Mouse (Mus musculus) urinary bladder, postnatal 14 days (tissue): ENCODE results near the gene Ncs1.
A peak's percentile ranks its signal among the peaks of the same experiment; 100 is the strongest.

Source experiments
- DNase-seq: peaks from one replicate; pipeline ENCODE4 v3.0.0; 2021; ENCODE audit warnings: low spot score

The Ncs1 gene

DNA sequence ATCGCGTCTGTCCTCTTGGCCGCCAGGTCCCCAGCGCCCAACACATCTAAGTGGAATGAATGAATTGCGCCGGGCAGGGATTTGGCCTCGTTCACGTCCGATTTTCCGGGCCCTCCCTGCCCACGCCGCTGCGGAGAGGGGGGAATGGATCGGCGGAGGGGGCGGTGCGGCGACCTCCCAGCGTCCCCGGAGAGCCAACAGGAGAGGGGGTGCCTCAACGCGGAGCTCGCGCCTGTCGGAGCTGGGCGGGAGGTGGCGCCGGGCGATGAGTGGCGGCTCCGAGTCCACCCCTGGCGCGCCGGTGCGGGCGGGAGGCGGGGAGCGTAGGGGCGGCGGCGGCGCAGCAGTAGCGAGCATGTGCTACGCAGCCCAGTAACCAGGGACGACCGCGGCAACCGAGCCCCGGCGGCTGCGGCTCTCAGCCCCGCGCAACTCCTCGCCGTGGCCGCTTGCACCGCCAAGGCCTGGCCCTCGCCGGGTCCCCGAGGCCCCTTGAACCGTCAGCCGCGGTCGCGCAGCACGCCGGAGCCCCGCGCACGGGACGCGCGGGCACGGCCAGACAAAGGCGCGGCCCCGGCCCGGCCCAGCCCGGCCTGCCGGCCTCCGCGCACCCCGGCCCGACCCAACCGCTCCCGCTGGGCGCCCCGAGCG is at the start of gene Ncs1:
Gene Ncs1, plus strand, starts transcription at position 333 of the 651 bp plus-strand sequence.
- peak; percentile 69 for DNase-seq

DNA sequence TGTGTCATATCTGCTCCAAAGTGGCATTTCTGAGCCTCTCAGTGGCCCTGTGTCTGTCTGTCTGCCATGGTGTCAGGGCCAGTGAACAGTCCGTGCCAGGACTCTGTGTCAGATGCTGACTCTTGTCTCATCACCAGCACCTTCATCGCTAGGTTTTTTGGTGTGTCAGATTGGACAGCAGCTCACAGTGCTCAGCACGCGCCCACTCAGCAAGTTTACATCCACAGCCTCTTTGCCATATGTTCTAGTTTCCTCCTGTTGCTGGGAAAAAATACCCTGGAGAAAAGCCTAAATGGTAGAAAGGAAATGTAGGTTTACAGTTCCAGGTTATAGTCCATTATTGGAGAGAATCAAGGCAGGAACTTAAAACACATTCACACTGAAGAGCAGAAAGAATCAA is 47.0 kb upstream of the Ncs1 start:
- DNase-seq, result no peak

DNA sequence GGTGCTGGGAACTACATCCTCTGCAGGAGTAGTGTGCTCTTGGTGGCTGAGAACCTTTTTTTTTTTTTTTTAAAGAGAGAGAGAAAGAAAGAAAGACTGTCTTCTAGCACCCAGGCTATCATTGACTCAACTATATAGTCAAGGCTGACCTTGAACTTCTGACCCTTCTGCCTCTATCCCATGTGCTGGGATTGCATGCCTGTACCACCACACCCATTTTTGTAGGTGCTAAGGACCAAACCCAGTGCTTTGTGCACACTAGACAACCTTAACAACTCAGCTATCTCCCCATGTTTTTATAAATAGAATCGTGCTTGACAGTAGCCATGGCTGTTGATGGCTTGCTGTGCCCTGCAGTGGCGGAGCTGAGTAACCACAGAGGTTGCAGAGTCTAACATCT is 45.6 kb upstream of the Ncs1 start:
- DNase-seq, result no peak

DNA sequence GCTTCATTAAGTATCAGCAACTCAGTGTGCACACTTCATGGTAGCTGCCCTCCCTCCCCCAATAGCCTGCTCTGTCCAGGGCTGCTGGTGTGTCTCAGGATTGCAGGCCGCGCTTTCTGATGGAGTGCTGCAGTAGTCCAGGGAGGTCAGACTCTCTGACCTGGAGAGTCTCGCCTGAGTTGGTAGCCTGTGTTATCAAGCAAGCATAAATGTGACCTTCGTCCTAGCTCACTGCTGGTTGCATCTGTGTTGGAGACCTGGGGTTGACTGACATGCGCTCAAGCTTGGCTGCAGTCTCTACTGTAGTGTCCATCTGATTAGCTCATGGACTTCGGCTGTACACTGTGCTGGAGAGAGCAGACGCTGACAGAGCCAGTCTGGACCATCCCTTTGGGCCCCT is 43.8 kb upstream of the Ncs1 start:
- no peak for DNase-seq

DNA sequence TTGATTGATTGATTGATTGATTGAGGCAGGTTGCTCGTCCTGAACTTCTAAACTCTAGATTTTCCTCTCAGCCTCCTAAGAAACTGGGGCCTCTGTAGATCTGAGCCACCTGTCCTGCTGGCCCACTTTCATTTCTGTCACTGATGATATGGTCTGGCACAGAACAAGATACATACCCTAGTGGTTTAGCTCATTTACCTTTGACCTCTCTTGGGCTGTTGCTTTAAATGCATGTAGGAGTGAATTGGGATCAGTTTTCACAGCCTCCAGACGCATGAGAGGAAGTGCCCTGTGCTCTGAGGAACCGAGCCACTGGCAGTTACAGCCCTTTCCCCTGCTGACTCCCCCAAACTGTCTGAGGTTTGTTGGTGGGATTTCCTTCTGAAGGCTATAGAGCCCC is 43.3 kb upstream of the Ncs1 start:
- no peak for DNase-seq

DNA sequence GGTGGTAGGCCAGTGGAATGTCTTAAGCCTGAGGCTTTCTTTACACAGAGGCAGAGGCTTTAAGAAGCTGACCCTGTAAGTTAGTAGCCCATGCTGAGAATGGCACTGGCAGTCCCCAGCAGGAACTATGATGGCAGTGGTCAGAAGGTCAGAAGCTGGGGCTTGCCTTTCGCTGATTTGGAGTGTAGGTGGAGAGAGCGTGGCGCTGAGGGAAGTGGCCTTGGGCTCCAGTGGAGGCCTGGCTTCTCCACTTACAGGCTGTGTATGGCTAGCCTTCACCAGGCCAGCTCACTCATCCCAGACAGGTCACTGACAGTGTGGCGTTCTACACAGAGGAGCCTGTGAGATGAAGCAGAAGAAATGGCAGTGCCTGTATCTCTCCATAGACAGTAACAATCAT is 42.7 kb upstream of the Ncs1 start:
- no peak for DNase-seq

DNA sequence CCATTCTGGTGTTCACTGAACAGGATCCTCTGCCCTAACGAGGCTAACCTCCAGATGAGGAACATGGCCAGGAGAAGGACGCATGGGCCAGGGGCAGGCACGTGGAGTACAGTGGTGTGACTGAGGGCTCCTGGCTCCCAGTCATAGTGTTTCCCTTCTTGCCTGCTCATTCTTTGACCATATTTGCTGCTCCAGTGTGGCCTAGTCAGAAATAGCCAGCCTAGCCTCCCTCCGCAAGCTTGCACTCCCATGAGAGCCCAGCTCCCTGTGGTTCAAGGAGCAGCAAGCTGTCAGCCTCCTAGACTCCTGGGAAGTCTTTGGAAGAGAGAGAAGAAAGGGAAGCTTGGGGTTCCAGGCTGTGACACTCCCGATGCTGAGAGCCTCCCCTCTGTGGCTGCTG is 40.9 kb upstream of the Ncs1 start:
- no peak for DNase-seq

DNA sequence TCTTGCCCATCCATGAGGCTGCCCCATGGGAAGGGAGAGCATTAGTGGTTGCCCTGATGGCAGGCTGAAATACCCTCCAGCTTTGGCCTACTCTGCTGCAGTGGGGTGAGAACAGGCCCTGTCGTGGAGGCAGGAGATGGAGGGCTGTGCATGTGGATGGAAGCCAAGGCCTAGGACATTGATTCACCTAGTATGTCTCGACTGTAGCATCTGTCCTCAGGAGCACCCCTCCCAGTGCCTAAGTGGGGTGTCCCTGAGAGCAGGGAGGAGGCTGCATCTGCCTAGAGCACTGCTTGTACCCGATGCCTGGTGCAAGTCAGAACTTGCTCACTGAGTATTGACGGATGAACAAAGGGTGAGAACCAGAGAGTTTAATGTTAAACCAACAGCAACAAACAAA is 39.4 kb upstream of the Ncs1 start:
- DNase-seq, result no peak

DNA sequence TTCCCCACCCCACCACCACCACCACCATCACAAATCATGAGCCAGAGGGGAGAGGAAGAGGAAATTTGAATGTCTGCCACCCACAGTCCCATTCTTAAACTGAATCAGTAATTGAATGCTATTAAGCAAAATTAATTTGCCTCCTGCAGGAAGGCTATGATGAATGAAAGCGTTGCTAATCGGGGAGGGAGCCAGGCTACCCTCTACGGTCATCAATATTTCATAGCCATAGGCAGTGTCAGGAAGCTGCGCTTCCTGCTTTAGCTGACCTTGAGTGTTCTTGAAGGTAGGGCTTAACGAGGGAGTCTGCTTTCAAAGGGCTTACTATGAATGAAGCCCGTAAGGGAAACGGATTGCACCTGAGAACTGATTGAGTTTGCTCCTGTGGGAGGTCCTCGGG is 38.7 kb upstream of the Ncs1 start:
- no peak for DNase-seq

DNA sequence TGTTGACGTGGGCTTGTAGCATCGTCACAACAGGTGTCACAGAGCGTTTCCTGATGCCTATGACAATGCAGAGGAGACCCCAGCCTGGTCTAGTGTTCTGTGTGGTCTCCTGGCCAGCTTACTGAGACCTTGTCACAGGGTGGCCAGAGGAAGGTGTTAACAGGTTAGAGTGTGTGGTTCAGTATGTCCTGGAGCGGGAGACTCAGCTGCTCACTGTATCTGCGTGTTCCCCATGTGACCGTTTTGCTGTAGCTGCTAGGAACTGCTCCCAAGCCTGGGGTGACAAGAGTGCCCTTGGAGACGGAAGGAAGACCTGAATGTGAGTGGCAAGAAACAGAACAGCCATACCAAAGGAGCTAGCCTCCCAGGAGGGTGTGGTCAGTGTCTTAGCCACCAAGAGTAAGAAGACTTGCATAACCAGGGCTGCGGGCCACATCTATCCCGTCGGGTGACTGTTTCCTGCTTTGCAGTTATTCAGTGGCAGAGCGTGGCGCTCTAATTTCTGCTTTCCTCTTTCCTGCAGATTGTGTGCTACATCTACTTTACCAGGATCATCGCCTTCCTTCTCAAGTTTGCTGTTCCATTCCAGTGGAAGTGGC is 37.0 kb upstream of the Ncs1 start:
- DNase-seq, result no peak

DNA sequence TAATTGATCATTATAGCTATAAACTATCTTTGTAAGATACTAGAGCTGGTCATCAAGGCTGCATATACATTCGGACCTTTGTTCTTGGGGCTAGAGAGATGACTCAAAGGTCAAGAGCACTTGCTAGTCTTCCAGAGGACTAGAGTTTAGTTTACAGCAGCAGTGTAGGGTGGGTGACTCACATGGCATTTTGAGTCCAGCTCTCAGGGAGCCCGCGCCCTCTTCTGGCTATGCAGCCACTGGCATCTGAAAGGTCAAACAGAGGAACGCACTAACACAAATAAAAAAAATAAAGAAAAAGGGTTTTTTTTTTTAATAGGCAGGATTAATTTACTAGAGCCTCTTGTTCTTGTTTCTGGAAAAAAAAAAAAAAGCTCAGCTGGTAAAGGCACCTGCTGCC is 36.1 kb upstream of the Ncs1 start:
- DNase-seq, result peak; percentile 22

DNA sequence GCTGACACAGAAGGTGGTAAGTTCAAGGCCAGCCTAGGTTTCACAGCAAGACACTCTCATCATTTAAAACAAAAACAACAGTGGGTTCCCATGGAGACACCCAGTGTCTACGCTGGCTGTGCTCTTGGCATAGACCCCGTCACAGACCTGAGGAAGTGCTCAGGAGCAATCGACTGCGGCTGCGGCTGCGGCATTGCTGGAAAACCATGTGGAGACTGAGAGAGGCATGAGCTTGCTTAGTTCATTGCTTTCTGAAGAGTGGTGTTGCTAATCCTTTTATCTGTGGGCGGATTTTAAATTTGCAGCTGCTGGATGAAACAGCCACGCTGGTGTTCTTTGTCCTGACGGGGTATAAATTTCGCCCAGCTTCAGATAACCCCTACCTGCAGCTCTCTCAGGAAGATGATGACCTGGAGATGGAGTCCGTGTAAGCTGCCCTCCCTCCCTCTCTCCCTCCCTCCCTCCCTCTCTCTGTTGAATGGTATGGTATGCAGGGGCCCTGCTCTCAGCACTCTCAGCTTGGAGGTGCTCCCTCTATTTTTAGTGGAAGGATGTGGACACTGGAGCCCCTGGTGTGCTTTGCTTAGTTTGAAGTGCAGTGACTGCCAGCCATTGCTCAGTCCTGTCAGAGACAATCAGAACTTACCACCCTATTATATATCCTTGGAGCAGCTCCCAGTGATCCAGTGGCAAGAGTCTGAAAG is 35.3 kb upstream of the Ncs1 start:
- no peak for DNase-seq

DNA sequence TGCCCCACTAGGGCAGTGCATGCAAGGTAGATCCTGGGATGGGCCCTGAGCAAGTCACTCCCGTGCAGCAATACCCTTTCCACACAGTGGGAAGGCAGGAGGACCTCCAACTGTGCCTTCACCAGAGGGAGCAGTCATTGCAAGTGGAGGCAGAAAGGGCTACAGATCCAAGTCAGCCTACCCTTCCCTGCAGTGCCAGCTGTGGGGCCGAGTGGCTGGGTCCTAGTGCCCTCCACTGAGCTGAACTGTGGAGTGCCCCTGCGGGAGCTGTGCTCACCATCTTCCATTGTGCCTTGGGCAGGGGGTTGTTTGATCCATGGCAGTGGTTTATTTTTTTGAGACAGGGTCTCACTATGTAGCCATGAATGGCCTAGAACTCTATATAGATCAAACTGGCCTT is 34.4 kb upstream of the Ncs1 start:
- no peak for DNase-seq

DNA sequence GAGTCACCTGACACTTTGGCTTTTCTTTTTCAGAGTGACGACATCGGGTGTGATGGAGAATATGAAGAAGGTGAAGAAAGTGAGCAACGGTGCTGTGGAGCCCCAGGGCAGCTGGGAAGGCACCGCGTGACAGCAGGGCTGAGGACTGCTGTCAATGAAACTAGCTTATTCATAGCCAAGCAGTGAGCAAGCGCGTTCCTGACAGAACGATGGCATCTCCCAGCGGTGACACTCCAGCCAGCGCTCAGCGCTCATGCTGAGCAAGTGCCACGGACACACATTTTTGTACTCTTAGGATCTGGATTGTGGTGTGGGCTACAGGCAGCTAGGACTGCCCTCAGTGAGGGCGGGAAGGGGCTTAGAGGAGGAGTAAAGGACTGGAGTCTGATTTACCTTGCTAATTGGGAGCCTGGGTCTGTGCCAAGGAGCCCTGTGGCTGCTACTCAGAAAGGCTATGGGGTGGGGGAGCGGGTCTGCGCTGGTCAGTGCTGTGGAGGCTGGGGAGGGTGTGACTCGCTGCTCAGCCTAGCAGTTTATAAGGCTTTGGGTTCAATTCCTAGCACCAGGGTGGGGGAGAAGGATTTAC is 31.3 kb upstream of the Ncs1 start:
- DNase-seq, result no peak

DNA sequence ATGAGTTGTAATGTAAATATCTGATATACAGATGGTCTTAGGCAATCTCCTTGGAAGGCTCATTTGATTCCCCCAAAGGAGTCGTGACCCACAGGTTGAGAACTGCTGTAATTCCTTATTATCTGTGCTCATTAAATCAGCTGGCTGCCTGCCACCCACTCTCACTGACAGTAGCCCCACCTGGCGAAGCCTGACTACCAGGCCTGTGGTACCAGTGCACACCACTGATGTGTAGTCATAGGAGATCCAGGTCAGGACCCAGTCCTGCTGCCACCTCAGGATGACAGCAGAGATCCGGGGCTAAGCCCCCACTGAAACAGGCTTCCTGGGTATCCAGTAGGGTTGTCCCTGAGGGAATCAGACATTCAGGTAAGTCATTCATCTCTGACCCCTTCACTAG is 27.0 kb upstream of the Ncs1 start:
- DNase-seq, result no peak

DNA sequence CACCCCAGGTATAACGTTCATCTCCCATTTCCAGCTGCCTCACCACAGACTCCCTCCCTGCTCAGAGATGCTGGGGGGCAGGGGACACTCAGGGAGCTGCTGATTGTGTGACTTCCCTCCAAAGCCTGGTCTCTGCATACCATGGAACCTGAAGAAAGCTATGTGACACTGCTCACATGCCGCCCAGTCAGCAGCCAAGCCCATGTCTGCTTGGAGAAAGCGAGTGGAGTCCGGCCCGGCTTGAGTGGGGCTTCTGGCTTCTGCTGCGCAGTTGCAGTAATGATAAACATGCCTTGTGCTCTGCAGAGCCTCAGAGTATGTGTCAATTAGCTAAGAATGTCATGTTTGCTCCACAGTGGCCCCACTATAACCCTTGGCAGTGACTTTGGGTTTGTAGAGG is 26.2 kb upstream of the Ncs1 start:
- no peak for DNase-seq

DNA sequence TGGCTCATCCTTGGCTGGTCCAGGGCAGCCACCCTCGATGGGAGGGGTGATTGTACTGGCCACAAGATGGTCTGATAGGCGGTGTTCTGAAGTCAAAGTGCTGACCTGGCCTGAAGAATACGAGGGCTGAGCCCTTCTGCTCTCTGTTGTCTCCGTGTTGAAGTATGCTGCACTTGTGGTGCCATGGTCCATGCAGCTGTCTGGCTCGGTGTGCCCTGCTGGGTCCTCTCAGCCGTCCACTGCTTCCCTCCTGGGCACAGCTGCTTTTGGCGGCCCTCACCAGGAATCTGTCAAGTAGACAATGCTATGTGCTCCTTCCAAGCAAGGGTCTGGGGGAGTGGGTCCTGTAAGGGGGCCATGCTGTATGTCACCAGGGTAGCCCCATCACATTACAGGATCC is 24.8 kb upstream of the Ncs1 start:
- DNase-seq, result no peak

DNA sequence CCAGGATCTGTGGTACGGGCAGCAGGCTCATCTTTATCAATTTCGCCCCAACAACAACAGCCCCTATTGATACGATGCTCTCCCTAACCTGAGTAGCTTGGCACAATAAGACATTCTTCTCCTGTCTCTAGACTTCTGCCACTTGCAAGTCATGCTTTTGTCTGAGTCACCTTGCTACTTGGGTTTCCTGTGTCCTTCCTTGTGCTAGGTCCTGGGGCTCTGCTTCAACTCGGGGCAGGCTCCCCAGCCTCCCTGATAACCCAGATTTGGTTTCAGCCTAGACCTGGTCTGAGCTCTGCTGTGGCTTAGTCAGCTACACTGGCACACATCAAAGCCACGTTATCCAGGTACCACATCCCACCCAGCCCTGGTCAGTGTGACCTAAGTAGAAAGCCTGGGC is 24.0 kb upstream of the Ncs1 start:
- DNase-seq, result no peak

DNA sequence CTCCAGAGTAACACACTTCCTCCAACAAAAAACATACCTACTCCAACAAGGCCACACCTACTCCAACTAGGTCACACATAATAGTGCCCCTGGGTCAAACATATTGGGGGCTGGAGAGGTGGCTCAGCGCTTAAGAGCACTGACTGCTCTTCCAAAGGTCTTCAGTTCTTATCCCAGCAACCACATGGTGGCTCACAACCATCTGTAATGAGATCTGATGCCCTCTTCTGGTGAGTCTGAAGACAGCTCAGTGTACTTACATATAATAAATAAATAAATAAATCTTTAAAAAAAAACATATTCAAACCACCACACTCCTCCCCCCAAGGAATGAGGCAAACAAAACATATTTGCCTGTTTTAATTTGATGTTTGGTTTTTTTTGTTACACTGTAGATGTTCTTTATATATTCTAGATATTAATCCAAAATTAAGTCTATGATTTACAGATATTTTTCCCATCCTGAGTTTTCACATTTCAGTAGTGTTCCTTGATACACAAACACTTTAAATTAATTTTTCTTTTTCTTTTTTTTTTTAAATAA is 16.8 kb upstream of the Ncs1 start:
- no peak for DNase-seq

DNA sequence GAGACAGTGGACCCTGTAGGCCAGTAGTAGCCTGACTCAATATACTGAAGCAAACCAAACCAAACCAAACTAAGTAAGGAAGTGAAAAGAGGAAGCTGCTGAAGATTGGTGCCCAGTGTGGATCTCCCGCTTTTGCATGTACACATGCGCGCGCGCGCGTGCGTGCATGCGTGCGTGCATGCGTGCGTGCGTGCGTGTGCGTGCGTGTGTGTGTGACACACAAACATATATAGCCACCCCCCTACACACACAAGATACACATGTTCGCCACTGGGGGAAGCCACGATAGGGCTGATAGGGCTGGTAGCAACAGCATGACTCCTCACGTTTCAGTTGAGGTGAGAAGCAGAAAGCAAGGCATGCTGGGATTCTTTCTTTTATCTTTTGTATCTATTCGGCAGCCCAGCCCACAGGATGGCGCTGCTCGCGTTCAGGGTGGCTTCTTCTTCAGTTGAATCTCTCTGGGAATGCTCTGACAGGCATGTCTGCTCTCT is 6.4 kb upstream of the Ncs1 start:
- no peak for DNase-seq

DNA sequence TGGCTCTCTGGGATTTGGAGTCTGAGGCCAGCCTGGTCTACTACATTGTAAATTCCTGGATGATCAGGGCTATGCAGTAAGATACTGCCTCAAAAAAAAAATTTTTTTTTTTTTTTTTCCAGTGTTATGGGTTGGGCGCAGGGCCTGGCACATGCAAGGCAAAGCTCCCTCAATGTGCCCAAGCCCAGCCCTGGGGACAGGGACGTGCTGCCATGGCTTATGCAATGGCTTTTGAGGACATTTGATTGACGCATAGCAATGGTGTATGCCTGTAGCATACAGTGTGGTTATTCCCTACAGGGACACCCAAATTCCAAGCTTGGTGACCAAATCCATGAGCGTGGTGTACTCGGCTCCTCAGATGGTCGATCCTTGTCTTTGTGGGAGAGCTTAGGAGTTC is 5.8 kb upstream of the Ncs1 start:
- no peak for DNase-seq

DNA sequence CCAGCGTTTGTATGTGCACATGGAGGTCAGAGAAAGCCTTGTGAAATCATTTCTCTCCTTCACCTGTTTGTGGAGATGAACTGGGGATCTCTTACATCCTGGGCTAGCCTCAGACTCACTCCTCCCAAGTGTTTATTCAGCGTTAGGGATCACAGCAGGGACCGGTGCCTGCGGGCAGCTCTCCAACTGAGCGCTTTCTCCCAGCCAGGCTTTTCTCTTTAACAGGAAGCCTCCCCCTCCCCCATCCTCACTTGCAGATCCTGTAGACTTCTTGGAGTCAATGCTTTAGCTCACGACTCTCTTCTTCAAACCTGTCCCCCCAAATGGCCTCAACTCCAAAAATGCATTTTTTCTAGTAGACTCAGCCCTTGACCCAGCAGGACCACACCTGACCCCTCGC is 4.0 kb upstream of the Ncs1 start:
- DNase-seq, result no peak

DNA sequence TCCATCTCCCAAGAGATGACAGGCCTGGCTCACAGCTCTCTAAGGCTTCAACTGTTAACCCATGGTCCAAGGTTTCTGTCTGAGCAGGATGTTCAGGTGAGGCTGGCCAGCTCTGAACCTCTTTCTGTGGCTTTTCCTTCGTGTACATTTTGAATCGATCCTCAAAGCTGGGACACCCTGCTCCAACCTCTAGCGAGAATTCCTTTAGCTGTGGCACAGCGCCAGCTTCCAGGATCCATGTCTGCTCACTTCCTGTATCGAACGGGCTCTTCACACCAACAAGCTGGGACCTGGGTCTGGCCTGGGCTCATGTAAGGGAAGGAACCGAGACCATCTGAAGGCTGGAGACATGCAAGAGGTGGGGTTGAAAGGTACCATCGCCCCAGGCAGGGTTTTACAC is 1.4 kb upstream of the Ncs1 start:
- DNase-seq, result no peak
